8 mouse cellular contexts compared by ENCODE assay signal in genomic region chr17:27768817-27769542, GRCm38 (mm10). TPM values are rescaled to one million over a fixed set of nuclear protein-coding genes. Genes with fewer than 3 reads are reported as not detected.
DNase-seq lines count a peak whose midpoint lies in the region; ATAC-seq lines count a peak whose summit lies in the region.

No protein-coding gene starts in this region.

- no peak overlapping the region for H3K9ac ChIP-seq in kidney, embryonic 15.5 days
- H3K9ac ChIP-seq in liver, embryonic 15.5 days = no peak overlapping the region
- no peak overlapping the region for H3K9ac ChIP-seq in neural tube, embryonic 14.5 days (replicated peaks; ENCODE audit: low read depth, low read length)

- 69% methylated on average over 8 of the region's 8 CpGs for WGBS in kidney, embryonic 15.5 days
- 62% methylated on average over 8 of the region's 8 CpGs for WGBS in liver, embryonic 15.5 days (ENCODE audit: insufficient replicate concordance)
- WGBS in neural tube, embryonic 14.5 days = 64% methylated on average over 8 of the region's 8 CpGs

- DNase-seq in ovary, postnatal 10 days (ENCODE audit: low spot score) = peak; percentile 12
- no peak for DNase-seq in ovary, adult 18-20 months (ENCODE audit: low spot score)
- DNase-seq in cerebellum, postnatal 36 days = peak; percentile 89 to 92
- peak; percentile 62 for DNase-seq in gastrocnemius, postnatal 14 days
- peak; percentile 88 for DNase-seq in testis, postnatal 10 days (ENCODE audit: low spot score)

- H3K27me3 ChIP-seq in kidney, embryonic 15.5 days = no peaks in the 10 kb centered on the region
- H3K27me3 ChIP-seq in liver, embryonic 15.5 days = no peaks in the 10 kb centered on the region
- no peaks in the 10 kb centered on the region for H3K27me3 ChIP-seq in neural tube, embryonic 14.5 days (ENCODE audit: control insufficient read depth, insufficient read depth, low read length)

- ATAC-seq in kidney, embryonic 15.5 days (replicated peaks; ENCODE audit: low FRiP score) = peak; percentile 64; the same call in 1 of the 2 replicates
- ATAC-seq in liver, embryonic 15.5 days (ENCODE audit: insufficient read depth) = peak; percentile 53
- ATAC-seq in neural tube, embryonic 14.5 days (ENCODE audit: low read depth) = peak; percentile 82; the same call in 1 of the 2 replicates

- no peaks in the 10 kb centered on the region for H3K4me1 ChIP-seq in kidney, embryonic 15.5 days
- H3K4me1 ChIP-seq in liver, embryonic 15.5 days (replicated peaks) = peaks cover 8% of the 10 kb centered on the region
- H3K4me1 ChIP-seq in neural tube, embryonic 14.5 days (ENCODE audit: control insufficient read depth, insufficient read depth, low read length) = no peaks in the 10 kb centered on the region

- no peak overlapping the region for H3K4me2 ChIP-seq in kidney, embryonic 15.5 days
- no peak overlapping the region for H3K4me2 ChIP-seq in liver, embryonic 15.5 days
- no peak overlapping the region for H3K4me2 ChIP-seq in neural tube, embryonic 14.5 days (ENCODE audit: low read depth, low read length)

- peaks cover 57% of the 10 kb centered on the region for H3K36me3 ChIP-seq in kidney, embryonic 15.5 days
- H3K36me3 ChIP-seq in liver, embryonic 15.5 days (replicated peaks) = peaks cover 79% of the 10 kb centered on the region
- peaks cover 5% of the 10 kb centered on the region; the same call in 1 of the 2 replicates for H3K36me3 ChIP-seq in neural tube, embryonic 14.5 days (ENCODE audit: control insufficient read depth, insufficient read depth, low read length)

- peaks cover 7% of the 10 kb centered on the region; the same call in 1 of the 2 replicates for H3K9me3 ChIP-seq in kidney, embryonic 15.5 days (replicated peaks)
- H3K9me3 ChIP-seq in liver, embryonic 15.5 days (replicated peaks) = no peaks in the 10 kb centered on the region; the same call in 1 of the 2 replicates
- no peaks in the 10 kb centered on the region for H3K9me3 ChIP-seq in neural tube, embryonic 14.5 days (ENCODE audit: control insufficient read depth, low read length)

- intact Hi-C loops in gastrocnemius, postnatal 14 days (cut with DNase I; ENCODE audit: low total_unique reads) = no loop called here

- H3K4me3 ChIP-seq in kidney, embryonic 15.5 days (replicated peaks) = no peak overlapping the region
- no peak overlapping the region for H3K4me3 ChIP-seq in liver, embryonic 15.5 days (replicated peaks)
- no peak overlapping the region for H3K4me3 ChIP-seq in neural tube, embryonic 14.5 days (ENCODE audit: low read depth, low read length)

- no peak overlapping the region for H3K27ac ChIP-seq in kidney, embryonic 15.5 days
- H3K27ac ChIP-seq in liver, embryonic 15.5 days (replicated peaks) = no peak overlapping the region
- H3K27ac ChIP-seq in neural tube, embryonic 14.5 days (ENCODE audit: low read depth, low read length) = no peak overlapping the region

RNA-seq across cellular contexts. Expression of gene Spdef, which starts 40.2 kb away (rescaled TPM):
- total RNA-seq in gastrocnemius, postnatal 14 days (2021) = under 1 TPM; 0.33 to 0.47 TPM
- 0.16 and 1.4 TPM in 2 replicates for polyA plus RNA-seq in kidney, embryonic 15.5 days (2015; fragmentation: Nextera tagmentation; extraction: Ambion mirVana)
- polyA plus RNA-seq in liver, embryonic 15.5 days (2015; fragmentation: Nextera tagmentation; extraction: Ambion mirVana) = 0.18 TPM in 1 of 2 replicates, not detected in the other
- 0.59 and 1.3 TPM in 2 replicates for polyA plus RNA-seq in neural tube, embryonic 14.5 days (2014; fragmentation: Nextera tagmentation; extraction: Ambion mirVana)

RNA-seq across cellular contexts. Expression of gene D17Wsu92e, which starts 51.5 kb away (rescaled TPM):
- total RNA-seq in gastrocnemius, postnatal 14 days (2021) = 10 to 100 TPM; 79.7 to 85.1 TPM
- polyA plus RNA-seq in kidney, embryonic 15.5 days (2015; fragmentation: Nextera tagmentation; extraction: Ambion mirVana) = 16.7 and 16.8 TPM in 2 replicates
- 13.3 and 18.2 TPM in 2 replicates for polyA plus RNA-seq in liver, embryonic 15.5 days (2015; fragmentation: Nextera tagmentation; extraction: Ambion mirVana)
- polyA plus RNA-seq in neural tube, embryonic 14.5 days (2014; fragmentation: Nextera tagmentation; extraction: Ambion mirVana) = 10.0 and 11.0 TPM in 2 replicates
